Mouse (Mus musculus) liver, embryonic 14.5 days (tissue): ENCODE measurements around the gene Mthfd1l.

Experiments
- CTCF ChIP-seq: IDR thresholded peaks from 2 replicates; pipeline ENCODE4 v1.5.1; 2016; ENCODE audit warnings: antibody characterized with exemption, low read depth, control low read depth
- EP300 ChIP-seq: IDR thresholded peaks from 2 replicates; pipeline ENCODE4 v1.6.1; 2016; ENCODE audit warnings: antibody characterized with exemption, low read depth

- TF ChIP-seq CTCF (no peak), EP300 (no peak)
These were observed 56.0 kb downstream of the Mthfd1l start for GRCm38 (mm10) chr10:4028851-4029442.
